Mouse (Mus musculus) kidney, postnatal 4 days (tissue): ENCODE measurements around the gene 4930442H23Rik.
"Not testable (repeated sequence)": the region's sequence is repeated elsewhere in the genome, so short reads cannot be mapped to it uniquely, and the experiment has no call there.

ENCODE experiments used
- DNase-seq, 2 experiments: peaks; one replicate each; pipeline ENCODE4 v3.0.0; 2021; ENCODE audit warnings: mixed read lengths in 2 of 2

4930442H23Rik gene

GRCm38 (mm10) chr10:81197305-81197704 is 13.7 kb upstream of the 4930442H23Rik start:
- DNase-seq: no peak

- no peak for DNase-seq
These were observed 12.9 kb upstream of the 4930442H23Rik start for GRCm38 (mm10) chr10:81196470-81197065.

- DNase-seq: no peak
These were observed 11.7 kb upstream of the 4930442H23Rik start for GRCm38 (mm10) chr10:81195300-81195699.

GRCm38 (mm10) chr10:81193991-81194774 is 10.5 kb upstream of the 4930442H23Rik start:
- peak; percentile 29 to 43 for DNase-seq

- DNase-seq: peak in 1 of 2 experiments; percentile 66
These were observed 9.4 kb upstream of the 4930442H23Rik start for GRCm38 (mm10) chr10:81192968-81193501.

GRCm38 (mm10) chr10:81192270-81192967 is 8.8 kb upstream of the 4930442H23Rik start:
- DNase-seq: peak; percentile 83 to 90

- DNase-seq: peak; percentile 27 to 45
These were observed 7.8 kb upstream of the 4930442H23Rik start for GRCm38 (mm10) chr10:81191342-81191982.

GRCm38 (mm10) chr10:81190912-81191321 is 7.3 kb upstream of the 4930442H23Rik start:
- DNase-seq: peak; percentile 18 to 40

- peak; percentile 55 to 67 for DNase-seq
These were observed 6.7 kb upstream of the 4930442H23Rik start for GRCm38 (mm10) chr10:81190236-81190911.

GRCm38 (mm10) chr10:81189821-81190220 is 6.2 kb upstream of the 4930442H23Rik start:
- DNase-seq: no peak

GRCm38 (mm10) chr10:81187161-81187560 is 3.5 kb upstream of the 4930442H23Rik start:
- no peak for DNase-seq

- no peak for DNase-seq
These were observed 1.1 kb upstream of the 4930442H23Rik start for GRCm38 (mm10) chr10:81184765-81185164.

GRCm38 (mm10) chr10:81182336-81183333 is 1.0 kb downstream of the 4930442H23Rik start, which contains the start of gene Dapk3:
Dapk3 (plus strand) TSS chr10:81183005.
- peak; percentile 94 to 96 for DNase-seq

GRCm38 (mm10) chr10:81181860-81182259 is 1.8 kb downstream of the 4930442H23Rik start:
- DNase-seq: not testable (repeated sequence)

GRCm38 (mm10) chr10:81180946-81181345 is 2.7 kb downstream of the 4930442H23Rik start:
- DNase-seq: no peak

GRCm38 (mm10) chr10:81179451-81180342 is 4.0 kb downstream of the 4930442H23Rik start:
- DNase-seq: no peak

GRCm38 (mm10) chr10:81178927-81179326 is 4.7 kb downstream of the 4930442H23Rik start:
- DNase-seq: no peak

- no peak for DNase-seq
These were observed 5.5 kb downstream of the 4930442H23Rik start for GRCm38 (mm10) chr10:81177958-81178712.

- peak; percentile 48 to 60 for DNase-seq
These were observed 6.1 kb downstream of the 4930442H23Rik start for GRCm38 (mm10) chr10:81177491-81177925.
